Mouse (Mus musculus) embryo, embryonic 11.5 days (tissue): ENCODE data around the gene Dip2c.

Source experiments
- DNase-seq: peaks from one replicate; pipeline ENCODE4 v3.0.0-alpha.2; 2012; ENCODE audit warnings: low read depth, low spot score

Gene Dip2c

GRCm38 (mm10) chr13:9538556-9538955 lies 262.2 kb downstream of the Dip2c start:
- DNase-seq, result no peak

- no peak for DNase-seq
These were observed 271.5 kb downstream of the Dip2c start for GRCm38 (mm10) chr13:9547698-9548344.

- DNase-seq, result no peak
These were observed 285.8 kb downstream of the Dip2c start for GRCm38 (mm10) chr13:9562099-9562498.

- peak; percentile 16 for DNase-seq
These were observed 286.6 kb downstream of the Dip2c start for GRCm38 (mm10) chr13:9562921-9563320.

GRCm38 (mm10) chr13:9568852-9569251 lies 292.5 kb downstream of the Dip2c start:
- no peak for DNase-seq

- DNase-seq, result no peak
These were observed 300.4 kb downstream of the Dip2c start for GRCm38 (mm10) chr13:9576686-9577085.

- DNase-seq, result no peak
These were observed 302.1 kb downstream of the Dip2c start for GRCm38 (mm10) chr13:9578456-9578855.

- DNase-seq, result no peak
These were observed 305.5 kb downstream of the Dip2c start for GRCm38 (mm10) chr13:9581821-9582220.

GRCm38 (mm10) chr13:9583579-9583978 lies 307.3 kb downstream of the Dip2c start:
- no peak for DNase-seq

- no peak for DNase-seq
These were observed 323.2 kb downstream of the Dip2c start for GRCm38 (mm10) chr13:9599334-9600096.

- no peak for DNase-seq
These were observed 325.0 kb downstream of the Dip2c start for GRCm38 (mm10) chr13:9601350-9601749.

GRCm38 (mm10) chr13:9611229-9611628 lies 334.9 kb downstream of the Dip2c start:
- no peak for DNase-seq

- DNase-seq, result no peak
These were observed 356.4 kb downstream of the Dip2c start for GRCm38 (mm10) chr13:9632684-9633083.

- DNase-seq, result no peak
These were observed 359.6 kb downstream of the Dip2c start for GRCm38 (mm10) chr13:9635951-9636350.

- peak; percentile 22 for DNase-seq
These were observed 360.2 kb downstream of the Dip2c start for GRCm38 (mm10) chr13:9636505-9636904.

GRCm38 (mm10) chr13:9637949-9638348 lies 361.6 kb downstream of the Dip2c start:
- no peak for DNase-seq

- no peak for DNase-seq
These were observed 372.4 kb downstream of the Dip2c start for GRCm38 (mm10) chr13:9648716-9649115.

- DNase-seq, result no peak
These were observed 373.6 kb downstream of the Dip2c start for GRCm38 (mm10) chr13:9649894-9650293.

GRCm38 (mm10) chr13:9650580-9650979 lies 374.3 kb downstream of the Dip2c start:
- no peak for DNase-seq

GRCm38 (mm10) chr13:9653018-9653417 lies 376.7 kb downstream of the Dip2c start:
- DNase-seq, result no peak

GRCm38 (mm10) chr13:9656613-9657012 lies 380.3 kb downstream of the Dip2c start:
- DNase-seq, result no peak

GRCm38 (mm10) chr13:9660711-9661110 lies 384.4 kb downstream of the Dip2c start:
- DNase-seq, result no peak

- DNase-seq, result no peak
These were observed 387.3 kb downstream of the Dip2c start for GRCm38 (mm10) chr13:9663593-9663992.
